Mouse (Mus musculus): ENCODE measurements at regions not wholly inside any gene's neighbourhood (a gene's known extent, or its start where the extent isn't known, plus 50 kb on each side); places are given as distances from the start of the nearest gene placed in this dataset.

DNA sequence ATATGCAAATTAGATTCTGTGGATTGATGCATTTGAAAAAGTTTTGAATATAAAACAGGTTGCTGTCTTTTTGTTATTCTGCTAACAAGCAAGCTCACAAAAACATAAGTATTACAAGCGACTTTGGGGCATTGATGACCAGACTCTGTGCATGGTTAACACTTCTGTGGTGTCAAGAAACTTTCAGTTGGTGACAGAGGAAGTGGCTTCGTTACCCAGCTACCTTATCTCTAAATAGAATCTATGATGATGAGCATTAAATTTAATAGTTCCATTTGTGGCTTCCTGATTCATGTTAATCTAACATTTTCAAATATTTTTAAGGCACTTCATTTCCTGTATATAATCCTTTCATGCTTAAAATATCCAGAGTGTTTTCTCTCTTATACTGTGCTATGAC is 100.8 kb downstream of the Tm2d1 start:
- peak; percentile 63 for DNase-seq (ENCODE audit: low read depth)

DNA sequence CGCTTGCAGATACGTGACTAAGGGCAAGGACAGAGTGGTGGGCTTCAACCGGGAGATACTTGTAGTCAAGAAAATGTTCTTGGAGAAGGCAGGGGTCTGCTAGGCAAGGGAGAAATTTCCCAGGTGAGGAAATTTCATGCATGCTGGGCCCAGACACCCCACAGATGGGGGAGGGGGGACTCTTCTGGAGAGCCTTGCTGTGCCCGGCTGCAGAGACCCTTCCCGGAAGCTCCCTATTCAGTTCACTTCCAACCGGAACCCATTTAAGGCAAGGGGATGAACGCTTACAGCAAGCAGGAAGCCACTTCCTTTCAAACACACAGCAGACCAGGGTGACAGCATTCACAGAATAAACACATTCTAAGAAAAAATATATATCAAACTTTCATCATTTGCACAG is 124.8 kb downstream of the Tm2d1 start:
- no peak for DNase-seq (ENCODE audit: low read depth)

DNA sequence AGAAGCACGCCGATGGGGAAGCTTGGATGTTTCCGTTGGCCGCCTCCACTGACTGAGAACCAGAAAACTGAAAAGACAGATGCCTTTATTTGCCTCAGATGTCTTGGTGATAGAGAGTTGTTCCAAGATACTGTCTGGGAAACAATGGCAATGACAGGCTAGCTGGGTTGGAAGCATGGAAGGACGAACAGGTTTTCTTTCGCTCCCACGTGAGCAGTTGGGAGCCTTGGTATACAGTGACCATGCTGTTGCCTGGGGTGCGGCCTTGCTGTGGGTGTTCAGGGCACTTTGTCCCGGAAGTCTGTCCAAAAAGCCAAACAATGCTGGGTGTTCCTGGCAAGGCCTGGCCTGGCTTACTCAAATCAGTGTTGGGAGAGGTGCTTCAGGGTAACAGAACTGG is 125.4 kb downstream of the Tm2d1 start:
- DNase-seq (ENCODE audit: low read depth): no peak

DNA sequence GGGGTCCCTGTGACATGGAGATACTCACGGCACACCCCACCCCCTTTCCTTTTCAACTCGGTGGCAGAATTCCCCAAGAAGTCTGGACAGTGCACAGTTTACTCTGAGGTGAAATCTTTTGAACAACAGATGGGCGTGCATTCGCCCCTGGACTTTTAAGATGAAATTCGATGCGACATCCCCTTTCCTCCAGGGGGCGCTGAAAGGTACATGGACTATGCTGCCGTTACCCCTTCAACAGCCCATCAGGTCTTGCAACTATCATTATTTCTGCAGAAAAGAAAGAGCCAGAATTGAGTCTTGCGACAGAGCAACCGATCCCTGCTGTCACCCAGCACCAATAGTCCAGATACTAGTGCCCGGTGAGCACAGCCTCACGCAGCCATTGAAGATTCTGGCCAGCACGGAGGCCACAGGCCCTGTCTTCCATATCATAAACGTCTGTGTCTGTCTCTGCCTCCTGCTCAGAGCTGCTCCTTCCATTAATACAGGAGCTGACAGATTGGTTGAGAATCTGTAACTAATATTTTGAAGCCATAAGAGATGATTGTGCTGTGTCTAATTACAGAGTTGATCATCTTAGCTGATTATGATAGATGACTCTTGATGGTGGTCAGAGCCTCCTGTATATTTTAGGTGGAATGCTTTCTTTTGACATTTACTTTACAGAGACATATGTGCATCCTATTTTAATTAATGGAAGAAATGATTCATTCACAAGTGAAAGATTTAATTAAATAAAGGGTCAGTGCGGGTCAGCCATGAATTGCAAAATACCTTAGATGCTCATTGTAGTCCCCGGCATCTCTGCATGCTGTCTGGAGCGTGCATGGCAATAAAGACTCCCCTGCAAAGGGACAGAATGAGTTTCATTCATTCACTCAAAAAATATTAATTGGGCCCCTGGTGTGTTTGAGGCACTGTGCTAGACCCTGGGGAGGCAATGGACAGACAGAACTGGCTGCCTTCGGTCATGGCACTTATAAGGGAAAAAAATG is 128.0 kb downstream of the Tm2d1 start:
- peak; percentile 40 for DNase-seq (ENCODE audit: low read depth)

DNA sequence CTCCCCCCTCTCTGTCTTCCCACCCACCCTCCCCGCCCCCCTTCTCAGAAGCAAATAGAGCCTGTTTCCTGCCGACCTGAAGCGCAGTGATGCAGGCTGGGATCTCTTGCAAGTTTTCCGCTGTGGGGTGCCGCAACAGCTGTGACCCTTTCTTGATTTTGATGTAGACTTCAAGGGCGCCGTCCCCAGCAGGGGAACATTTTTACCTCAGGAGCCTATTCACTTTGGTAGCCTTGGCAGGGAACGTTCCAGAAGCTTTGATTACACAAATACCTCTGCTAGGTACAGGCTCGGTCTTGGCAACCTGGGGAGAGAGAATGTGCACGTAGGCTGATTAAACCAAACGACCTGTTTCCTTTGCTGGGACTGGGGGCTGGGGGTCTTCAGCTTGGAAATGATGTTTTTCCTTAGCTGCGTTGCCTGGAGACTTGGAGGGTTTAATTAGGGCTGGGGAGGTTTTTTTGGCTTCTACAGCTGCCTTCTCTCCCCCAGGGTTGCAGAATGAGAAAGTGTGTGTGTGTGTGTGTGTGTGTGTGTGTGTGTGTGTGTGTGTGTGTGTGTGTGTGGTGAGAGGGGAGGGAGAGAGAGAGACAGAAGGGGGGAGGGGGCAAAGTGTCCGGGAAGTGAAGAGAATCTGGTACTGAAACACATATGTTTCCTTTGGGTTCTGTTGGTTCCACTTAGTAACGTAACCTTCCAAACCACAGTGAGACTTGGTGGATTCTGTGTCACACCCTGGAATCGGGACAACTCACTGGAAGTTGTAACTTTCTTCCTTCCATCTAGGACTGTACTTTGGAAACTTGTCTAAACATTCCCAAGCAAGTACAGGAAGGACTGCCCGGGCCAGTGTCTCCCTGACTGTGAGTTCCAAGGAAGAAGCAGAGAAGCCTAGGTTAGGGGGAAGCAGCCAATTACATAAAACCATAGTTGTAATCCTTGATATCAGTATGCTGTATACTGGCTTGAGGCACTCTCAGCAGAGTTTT is 138.9 kb downstream of the Tm2d1 start:
- DNase-seq (ENCODE audit: low read depth): no peak

DNA sequence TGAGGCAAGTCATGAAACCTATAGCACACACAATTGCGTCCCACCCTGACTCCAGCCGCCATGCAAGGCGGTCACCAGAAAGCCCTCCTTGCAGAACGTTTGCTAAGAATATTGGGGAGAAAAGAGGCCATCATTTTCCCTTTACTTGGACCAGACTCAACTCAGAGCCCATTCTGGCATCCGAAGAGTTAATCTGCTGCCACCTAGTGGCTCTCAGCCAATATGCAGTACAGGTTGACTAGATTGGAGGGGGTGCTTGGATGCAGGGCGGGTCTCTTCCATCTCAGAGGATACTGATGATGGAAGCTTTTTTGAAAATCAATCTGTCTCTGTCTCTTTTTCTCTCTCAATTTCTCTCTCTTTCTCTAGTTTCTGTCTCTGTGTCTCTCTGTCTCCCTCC is 139.6 kb downstream of the Tm2d1 start:
- peak; percentile 70 for DNase-seq (ENCODE audit: low read depth)

DNA sequence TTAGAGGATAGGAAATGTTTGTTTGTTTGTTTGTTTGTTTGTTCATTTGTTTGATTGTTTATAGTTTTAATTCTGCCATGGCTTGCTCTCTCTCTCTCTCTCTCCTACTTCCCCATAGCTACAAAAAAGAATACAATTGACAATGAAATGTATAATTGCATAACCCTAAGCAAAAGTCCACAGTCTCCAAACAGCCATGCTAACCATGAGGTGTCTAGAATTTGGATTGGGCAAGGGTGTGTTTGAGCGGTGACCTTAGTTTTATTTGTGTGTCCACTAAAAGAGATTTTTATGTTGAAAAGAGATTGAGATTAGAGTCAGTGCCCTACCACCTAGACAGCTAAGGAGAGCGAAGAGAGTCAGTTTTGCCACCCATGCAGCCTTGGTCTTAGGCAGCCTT is 141.2 kb downstream of the Tm2d1 start:
- DNase-seq (ENCODE audit: low read depth): no peak

DNA sequence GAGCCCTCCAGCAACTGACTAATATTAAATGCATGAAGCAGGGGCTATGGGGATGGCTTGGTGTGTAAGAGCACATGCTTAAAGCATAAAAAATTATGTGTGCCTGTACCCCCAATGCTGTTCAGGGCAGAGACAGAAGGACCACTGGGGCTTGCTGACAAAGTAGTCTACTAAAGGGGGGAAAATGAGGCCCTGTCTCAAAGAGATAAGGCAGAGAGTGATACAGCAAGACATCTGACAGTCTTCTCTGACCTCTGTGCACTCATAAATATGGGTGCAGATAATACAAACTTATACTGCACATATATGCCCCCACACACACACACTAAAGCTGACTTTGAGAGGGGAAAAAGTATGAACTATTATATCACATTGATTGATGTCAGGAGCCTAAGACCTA is 142.8 kb downstream of the Tm2d1 start:
- DNase-seq (ENCODE audit: low read depth): no peak

DNA sequence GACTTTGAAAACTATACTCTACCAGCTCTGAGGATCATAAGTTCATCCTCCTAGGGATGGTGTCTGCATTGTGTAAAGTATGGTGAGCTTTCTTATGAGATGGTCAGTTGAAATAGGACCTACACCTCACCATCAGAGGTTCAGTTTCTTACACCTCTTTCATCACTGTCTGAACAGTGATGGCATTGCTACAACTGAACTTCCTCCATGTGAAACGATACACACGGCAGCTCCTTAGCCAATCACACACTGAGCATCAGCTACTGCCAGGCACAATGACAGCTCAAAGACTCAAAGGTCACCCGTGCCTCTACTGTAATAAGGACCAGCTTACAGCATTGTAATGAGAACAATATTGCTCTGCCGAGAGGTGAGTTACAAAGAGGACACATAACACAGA is 145.0 kb downstream of the Tm2d1 start:
- DNase-seq (ENCODE audit: low read depth): no peak

DNA sequence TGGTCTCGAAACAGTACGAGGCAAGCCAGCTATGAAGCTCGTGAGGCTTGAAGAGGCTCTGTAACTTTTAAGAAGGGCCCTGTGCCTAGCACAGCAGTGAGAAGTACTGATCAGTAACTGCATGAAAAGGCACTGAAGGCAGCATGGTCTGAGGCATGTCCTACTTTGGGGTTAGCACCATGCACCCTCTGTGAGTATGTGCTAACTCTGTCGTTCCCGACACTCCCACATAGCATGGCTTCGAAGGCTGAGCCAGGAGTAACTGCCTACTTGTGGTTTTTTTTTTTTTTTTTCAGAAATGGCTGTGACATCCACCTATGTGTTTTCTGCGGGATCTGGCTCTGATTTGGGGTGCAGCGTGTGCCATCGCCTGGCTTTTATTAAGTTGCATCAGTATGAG is 145.6 kb downstream of the Tm2d1 start:
- no peak for DNase-seq (ENCODE audit: low read depth)

DNA sequence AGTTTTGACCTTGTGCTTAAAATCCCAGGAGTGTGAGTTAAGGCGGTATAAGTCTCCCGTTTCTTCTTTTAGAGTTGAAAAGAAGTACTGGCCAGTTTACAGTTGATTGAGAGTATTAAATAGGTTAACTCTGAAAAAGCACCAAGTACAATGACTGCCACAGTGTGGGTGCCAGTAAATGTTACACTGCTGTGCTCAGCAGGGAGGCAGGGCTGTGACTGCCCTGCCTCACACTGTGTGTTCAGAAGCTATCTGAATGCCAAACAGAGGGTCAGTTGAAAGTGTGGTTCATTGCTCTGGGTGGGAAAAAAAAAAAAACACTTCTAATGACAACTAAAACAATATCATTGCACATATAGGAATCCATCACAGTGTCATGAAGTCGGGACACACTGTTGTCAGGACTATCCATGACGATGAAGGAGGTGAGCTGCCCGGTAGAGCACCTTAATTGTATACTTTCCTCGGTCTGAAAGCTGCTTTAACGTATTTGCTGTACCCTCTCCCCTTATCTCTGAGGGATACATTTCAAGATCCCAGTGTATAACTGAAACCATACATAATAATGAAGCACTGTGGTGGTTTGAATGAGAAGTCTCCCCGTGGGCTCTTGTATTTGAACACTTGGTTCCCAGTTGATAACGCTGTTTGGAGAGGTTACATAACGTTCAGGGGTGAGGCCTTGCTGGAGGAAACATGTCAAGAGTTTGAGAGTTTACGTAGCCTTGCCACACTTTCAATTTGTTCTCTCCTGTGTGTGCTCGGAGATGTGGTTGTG is 146.9 kb downstream of the Tm2d1 start:
- DNase-seq (ENCODE audit: low read depth): peak; percentile 10

DNA sequence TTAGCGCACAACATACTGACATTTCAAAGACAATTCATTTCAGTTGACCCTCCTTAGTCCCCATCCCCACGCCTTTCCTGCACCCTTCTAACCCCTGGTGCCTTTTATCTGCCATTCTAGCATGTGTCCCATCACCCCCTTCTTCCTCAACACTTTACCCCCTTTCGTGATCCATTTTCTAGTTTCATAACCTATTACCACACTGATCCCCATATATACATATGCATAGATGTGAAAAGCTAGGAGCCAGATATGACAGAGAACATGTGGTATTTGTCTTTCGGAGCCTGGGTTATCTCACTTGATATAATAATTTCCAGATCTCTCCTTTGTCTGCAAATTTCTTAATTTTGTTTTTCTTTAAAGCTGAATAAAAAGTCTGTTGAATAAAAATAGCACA is 154.9 kb downstream of the Tm2d1 start:
- DNase-seq (ENCODE audit: low read depth): no peak

DNA sequence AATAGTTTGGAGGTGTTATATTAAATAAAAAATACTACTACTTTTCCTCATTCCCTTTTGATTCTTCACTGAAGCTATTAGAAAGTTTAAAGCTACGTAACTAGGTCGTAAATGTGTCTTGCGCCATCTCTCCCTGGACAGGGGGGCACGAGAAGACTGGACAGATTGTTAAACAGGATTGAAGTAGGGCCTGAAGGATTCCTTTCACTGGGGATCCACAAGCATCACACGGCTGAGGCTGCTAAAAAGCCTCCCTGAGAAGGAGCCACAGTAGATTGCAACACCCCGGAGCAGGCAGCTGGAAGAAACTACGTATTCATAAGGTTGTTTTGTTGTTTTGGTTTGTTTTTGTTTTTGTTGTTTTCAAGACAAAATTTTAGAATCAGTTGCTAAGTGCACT is 158.7 kb downstream of the Tm2d1 start:
- DNase-seq (ENCODE audit: low read depth): no peak

DNA sequence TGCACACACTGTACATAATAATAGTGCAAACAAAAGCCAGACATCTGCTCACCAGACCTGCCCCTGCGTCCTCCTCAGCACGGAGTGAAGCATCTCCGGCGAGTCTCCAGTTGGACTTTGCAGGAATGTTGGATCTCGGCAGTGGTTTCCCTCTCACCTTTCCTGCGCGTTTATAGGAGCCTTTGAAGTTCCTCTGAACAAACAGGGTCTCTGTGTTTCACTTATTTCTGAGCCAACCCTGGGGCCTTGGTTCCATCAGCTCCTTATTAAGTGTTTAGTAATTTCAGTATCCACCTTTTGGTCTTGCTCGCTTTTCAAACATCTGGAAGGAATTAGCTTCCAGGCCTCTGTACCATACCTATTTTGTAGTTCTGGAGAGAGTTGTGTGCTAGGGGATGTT is 159.7 kb downstream of the Tm2d1 start:
- no peak for DNase-seq (ENCODE audit: low read depth)

DNA sequence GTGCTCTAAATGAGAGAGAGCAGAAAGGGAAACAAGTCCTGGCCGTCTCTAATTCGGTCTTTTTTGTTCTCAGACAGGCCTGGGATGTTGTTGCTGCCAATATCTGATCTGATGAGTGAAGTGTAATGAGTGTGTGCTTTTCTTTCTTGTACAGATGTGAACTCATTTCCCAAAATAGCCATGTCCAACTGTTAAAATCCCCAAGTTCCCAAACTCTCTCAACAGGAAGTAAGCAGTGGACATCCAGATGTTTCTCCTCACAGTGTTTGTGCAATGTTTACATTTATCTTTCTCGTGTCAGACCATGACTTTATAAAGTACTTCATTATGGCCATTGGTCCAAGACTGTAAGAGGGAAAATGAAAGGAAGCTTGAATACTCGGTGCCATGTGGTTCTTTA is 161.5 kb downstream of the Tm2d1 start:
- DNase-seq (ENCODE audit: low read depth): no peak

DNA sequence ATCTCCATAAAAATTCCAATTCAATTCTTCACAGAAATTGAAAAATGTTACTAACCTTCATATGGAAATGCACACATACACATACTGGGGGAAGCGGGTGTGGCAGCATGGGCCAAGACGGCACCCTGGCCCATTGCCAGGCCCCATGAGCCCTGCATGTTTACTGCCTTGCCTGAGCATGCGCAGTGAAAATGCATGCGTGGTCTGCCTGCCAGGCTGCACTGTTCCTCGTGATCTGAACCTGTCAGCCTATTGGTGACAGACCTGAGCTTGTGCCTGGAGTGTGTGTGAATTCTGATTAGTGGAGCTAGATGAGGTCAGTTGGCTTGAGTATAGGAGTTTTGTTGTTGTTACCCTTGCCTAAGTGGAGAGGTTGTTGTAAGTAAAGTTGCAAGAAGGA is 167.9 kb downstream of the Tm2d1 start:
- DNase-seq (ENCODE audit: low read depth): no peak

DNA sequence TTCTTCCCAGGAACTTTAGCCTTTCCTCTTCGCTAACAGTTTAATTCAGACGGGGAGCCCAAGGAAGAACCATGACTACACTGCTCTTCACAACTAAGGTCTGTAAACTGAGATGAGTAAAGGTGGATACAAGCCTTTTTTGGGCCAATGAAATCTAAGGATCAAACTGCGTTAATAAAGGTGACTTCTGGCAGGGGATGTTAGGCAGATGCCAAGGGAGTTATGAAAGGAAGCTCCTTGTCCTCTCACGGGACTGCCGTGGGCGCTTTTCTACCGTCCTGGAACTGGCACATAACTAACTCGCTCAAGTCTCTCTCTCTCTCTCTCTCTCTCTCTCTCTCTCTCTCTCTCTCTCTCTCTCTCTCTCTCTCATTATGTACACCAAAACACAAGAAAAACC is 175.7 kb downstream of the Tm2d1 start:
- no peak for DNase-seq (ENCODE audit: low read depth)

DNA sequence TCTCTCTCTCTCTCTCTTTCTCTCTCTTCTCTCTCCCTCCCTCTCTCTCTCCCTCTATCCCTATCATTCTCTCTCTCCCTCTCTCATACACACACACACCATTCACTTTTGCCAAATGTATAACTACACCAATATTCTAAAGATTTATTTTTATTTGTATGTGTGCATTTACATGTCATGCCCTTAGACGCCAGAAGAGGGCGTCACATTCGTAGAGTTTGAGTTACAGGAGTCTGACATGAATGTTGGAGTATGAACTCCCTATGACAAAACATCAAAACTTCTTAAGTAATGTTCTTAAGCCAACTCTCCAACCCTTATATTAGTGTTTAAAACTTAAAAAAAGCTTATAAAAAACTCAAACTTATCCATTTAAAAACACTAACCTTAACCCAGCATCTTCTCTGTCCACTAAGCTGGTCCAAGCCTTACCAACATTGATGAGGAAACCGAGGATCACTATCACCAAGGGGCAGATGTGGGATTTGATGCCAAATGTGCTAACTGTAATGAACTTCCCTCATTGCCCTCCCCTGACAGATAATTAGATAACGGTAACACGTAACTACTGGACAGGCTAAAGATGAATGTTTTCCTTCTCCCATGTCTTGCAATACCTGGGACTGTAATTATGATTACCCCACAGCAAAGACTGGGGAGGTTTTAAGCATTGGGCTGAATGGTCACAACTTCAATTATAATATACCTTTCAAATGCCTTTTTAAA is 176.7 kb downstream of the Tm2d1 start:
- no peak for DNase-seq (ENCODE audit: low read depth)

DNA sequence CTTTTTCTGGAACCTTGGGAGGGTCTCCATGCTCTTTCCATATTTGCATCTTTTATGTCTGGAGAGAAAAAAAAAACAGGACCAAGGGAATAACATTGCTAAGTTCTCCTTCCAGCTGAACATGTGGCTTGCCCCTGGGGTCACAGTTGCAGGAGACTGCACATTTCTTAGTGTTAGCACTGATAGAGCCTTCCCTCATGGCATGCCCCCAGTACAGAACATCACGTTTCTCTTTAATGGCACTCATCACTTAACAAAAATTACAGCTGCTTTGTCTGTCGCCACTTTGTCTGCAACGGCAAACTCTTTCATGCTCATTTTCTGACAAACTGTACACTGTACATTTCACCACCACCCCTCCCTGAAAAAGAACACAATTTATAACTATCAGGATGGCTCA is 180.0 kb downstream of the Tm2d1 start:
- no peak for DNase-seq (ENCODE audit: low read depth)

DNA sequence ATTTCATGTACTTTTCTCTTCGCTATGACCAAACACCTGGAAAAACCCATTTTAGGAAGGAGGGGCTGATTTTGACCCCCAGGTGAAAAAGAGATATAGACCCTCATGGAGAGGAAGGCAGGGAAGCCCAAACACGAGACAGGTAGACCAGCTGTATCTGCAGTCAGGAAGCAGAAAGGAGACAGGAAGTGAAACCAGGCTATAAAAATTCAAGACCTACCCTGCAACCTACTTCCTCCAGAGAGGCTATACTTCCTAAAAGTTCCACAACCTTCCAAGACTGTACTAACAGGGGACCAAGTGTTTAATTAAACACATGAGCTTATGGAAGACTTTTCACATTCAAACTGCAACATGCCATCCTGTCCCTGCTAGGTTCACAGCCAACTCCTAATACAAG is 180.9 kb downstream of the Tm2d1 start:
- no peak for DNase-seq (ENCODE audit: low read depth)

DNA sequence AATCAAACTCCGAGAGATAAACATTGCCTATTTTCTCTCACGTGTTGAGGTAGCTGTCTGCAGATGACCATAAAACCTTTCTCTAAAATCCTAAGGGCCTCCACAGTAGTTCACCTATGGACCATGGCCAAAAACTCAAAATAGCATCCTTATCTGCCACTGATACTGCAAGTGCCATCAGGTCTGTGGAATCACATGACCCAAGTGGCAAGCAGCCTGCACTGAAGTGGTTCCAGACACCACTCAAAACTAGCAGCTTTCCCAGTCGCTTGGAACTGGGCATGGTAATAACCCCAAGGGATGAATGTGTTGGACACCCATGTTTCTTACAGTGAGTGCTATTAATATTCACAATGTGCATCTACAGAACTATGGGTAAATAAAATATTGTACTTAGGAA is 182.0 kb downstream of the Tm2d1 start:
- DNase-seq (ENCODE audit: low read depth): no peak
